Mouse (Mus musculus): ENCODE measurements around the gene 2200002J24Rik. TPM values are rescaled to one million over a fixed set of nuclear protein-coding genes. Genes with fewer than 3 reads are reported as not detected.

Gene 2200002J24Rik
- polyA plus RNA-seq, 1 experiment = 1.1 TPM

DNA sequence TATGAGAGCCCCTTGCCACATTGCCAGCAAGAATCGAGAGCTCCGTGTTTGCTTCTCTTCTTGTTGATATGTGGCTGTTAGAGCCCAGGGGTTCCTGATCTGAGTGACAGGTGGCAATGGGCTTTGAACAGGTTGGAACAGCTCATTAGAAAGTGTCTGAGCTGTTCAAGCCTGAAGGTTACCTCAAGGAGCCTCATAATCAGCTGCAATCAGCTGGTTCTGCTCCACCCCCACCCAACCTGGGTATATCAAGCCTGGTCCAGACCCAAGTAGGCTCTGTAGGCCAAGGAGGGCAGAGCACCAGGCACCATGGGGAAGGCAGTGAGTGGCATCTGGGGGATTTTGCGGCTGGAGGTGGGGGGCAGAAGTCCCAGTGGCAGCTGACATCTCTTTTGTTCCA is 13.2 kb downstream of the 2200002J24Rik start, which contains the start of gene Atp4a:
TSS of gene Atp4a (plus strand) at position 268 of the 400 bp plus-strand sequence.
- Histone ChIP-seq H3K36me3 (ENCODE audit: control insufficient read depth, insufficient read depth, low read length) (no peaks in the 10 kb centered on the region), H3K27me3 (ENCODE audit: control insufficient read depth, insufficient read depth, low read length) (no peaks in the 10 kb centered on the region), H3K4me3 (ENCODE audit: low read depth, low read length) (no peak within 1 kb of the TSS), H3K27ac (ENCODE audit: insufficient read depth, low read depth, low read length) (no peak within 1 kb of the TSS), H3K4me1 (ENCODE audit: control insufficient read depth, insufficient read depth, insufficient read length, low read length) (peaks cover 13% of the 10 kb centered on the region)
- no peak for TF ChIP-seq POLR2A (IDR thresholded peaks at IDR 0.05; ENCODE audit: low read depth, low read length)
- TF ChIP-seq CTCF (IDR thresholded peaks at IDR 0.05; ENCODE audit: extremely low read depth, insufficient read length, insufficient replicate concordance, low read depth, low read length) = no peak
- 89% methylated on average over 3 of the region's 3 CpGs for WGBS

DNA sequence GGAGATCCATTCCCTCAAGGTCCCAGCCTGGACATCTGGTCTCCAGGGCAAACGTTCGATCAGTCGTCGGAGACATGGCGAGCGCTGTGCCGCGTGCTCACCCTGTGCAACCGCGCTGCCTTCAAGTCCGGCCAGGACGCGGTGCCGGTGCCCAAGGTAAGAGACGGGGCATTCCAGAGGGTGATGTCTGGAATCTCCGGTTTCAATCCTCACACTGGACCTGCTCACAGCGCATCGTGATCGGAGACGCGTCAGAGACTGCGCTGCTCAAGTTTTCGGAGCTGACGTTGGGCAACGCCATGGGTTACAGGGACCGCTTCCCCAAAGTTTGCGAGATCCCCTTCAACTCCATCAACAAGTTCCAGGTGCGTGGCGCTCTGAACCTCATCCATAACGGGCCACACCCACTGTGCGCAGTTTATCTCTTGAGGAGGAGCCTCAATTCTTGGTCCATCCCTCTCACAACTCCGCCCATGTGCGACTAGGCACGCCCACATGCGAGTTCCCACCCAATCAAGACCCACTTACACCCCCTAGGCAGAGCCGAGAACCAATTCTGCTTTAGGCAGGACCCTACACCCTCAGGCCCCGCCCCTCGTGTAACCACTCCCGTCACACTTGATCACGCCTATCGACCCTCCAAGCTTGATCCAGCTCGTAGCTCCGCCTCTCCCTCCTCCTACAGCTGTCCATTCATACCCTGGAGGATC is 18.4 kb downstream of the 2200002J24Rik start:
- Histone ChIP-seq H3K4me1 (ENCODE audit: control insufficient read depth, insufficient read depth, insufficient read length, low read length) (peaks cover 10% of the 10 kb centered on the region), H3K27ac (ENCODE audit: insufficient read depth, low read depth, low read length) (no peak overlapping the region), H3K36me3 (ENCODE audit: control insufficient read depth, insufficient read depth, low read length) (no peaks in the 10 kb centered on the region), H3K4me3 (ENCODE audit: low read depth, low read length) (peak overlapping the region; percentile 56), H3K27me3 (ENCODE audit: control insufficient read depth, insufficient read depth, low read length) (no peaks in the 10 kb centered on the region)
- 3% methylated on average over 43 of the region's 43 CpGs for WGBS
- TF ChIP-seq CTCF (IDR thresholded peaks at IDR 0.05; ENCODE audit: extremely low read depth, insufficient read length, insufficient replicate concordance, low read depth, low read length) (no peak), POLR2A (IDR thresholded peaks at IDR 0.05; ENCODE audit: low read depth, low read length) (no peak)

DNA sequence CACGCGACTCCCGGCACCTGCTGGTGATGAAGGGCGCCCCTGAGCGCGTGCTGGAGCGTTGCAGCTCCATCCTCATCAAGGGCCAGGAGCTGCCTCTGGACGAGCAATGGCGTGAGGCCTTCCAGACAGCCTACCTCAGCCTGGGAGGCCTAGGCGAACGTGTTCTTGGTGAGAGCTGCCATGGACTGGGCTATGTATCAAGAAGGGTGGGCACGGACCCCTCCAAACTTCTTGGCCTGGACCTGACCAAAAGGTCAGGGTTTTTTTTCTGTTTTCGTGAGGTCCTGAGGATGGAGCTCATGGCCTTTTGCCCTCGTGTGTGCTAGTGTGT is 19.0 kb downstream of the 2200002J24Rik start:
- Histone ChIP-seq H3K27ac (ENCODE audit: insufficient read depth, low read depth, low read length) (no peak overlapping the region), H3K27me3 (ENCODE audit: control insufficient read depth, insufficient read depth, low read length) (no peaks in the 10 kb centered on the region), H3K4me3 (ENCODE audit: low read depth, low read length) (peak overlapping the region; percentile 56), H3K4me1 (ENCODE audit: control insufficient read depth, insufficient read depth, insufficient read length, low read length) (peaks cover 10% of the 10 kb centered on the region), H3K36me3 (ENCODE audit: control insufficient read depth, insufficient read depth, low read length) (no peaks in the 10 kb centered on the region)
- TF ChIP-seq POLR2A (IDR thresholded peaks at IDR 0.05; ENCODE audit: low read depth, low read length) (no peak), CTCF (IDR thresholded peaks at IDR 0.05; ENCODE audit: extremely low read depth, insufficient read length, insufficient replicate concordance, low read depth, low read length) (no peak)
- 16% methylated on average over 14 of the region's 14 CpGs for WGBS

DNA sequence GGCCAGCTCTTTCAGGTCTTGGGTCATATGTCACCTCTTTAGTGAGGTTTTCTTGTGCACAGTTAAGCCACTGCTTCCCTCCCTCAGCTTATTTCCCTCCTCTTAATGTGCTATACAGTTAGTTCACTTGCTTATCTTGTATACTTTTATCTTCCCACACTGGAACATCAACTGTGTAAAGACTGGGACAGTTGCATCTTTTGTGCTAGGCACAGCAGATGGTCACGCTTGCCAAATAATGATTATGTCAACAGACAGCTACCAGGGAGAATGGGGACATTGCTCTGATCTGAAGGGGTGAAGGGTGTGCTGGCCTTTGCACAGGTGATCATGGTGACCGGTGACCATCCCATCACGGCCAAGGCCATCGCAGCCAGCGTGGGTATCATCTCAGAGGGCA is 20.9 kb downstream of the 2200002J24Rik start:
- TF ChIP-seq POLR2A (IDR thresholded peaks at IDR 0.05; ENCODE audit: low read depth, low read length) (no peak), CTCF (IDR thresholded peaks at IDR 0.05; ENCODE audit: extremely low read depth, insufficient read length, insufficient replicate concordance, low read depth, low read length) (no peak)
- 92% methylated on average over 5 of the region's 5 CpGs for WGBS
- no peaks in the 10 kb centered on the region for H3K36me3 ChIP-seq (ENCODE audit: control insufficient read depth, insufficient read depth, low read length)
- H3K27me3 ChIP-seq (ENCODE audit: control insufficient read depth, insufficient read depth, low read length) = no peaks in the 10 kb centered on the region
- no peak overlapping the region for H3K4me3 ChIP-seq (ENCODE audit: low read depth, low read length)
- no peak overlapping the region for H3K27ac ChIP-seq (ENCODE audit: insufficient read depth, low read depth, low read length)
- peaks cover 12% of the 10 kb centered on the region for H3K4me1 ChIP-seq (ENCODE audit: control insufficient read depth, insufficient read depth, insufficient read length, low read length)

DNA sequence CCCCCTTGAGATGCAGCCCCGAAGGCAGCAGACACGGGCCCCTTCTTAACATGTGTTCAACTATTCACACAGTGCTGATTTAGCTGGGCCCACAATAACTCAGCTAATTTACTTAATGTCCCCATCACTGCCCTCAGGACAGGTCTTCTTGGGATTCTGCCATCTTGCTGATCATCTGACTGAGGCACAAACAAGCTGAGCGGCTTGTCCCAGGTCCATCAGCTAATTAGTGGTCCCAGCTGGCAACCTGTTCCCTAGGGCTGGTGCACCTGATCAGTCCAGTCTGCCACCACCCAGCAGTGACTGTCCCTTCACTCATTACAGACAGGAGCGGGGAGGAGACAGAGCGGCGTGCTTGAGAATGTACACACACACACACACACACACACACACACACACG is 22.6 kb downstream of the 2200002J24Rik start:
- H3K27me3 ChIP-seq (ENCODE audit: control insufficient read depth, insufficient read depth, low read length) = no peaks in the 10 kb centered on the region
- H3K4me1 ChIP-seq (ENCODE audit: control insufficient read depth, insufficient read depth, insufficient read length, low read length) = peaks cover 18% of the 10 kb centered on the region
- H3K36me3 ChIP-seq (ENCODE audit: control insufficient read depth, insufficient read depth, low read length) = no peaks in the 10 kb centered on the region
- no peak for TF ChIP-seq CTCF (IDR thresholded peaks at IDR 0.05; ENCODE audit: extremely low read depth, insufficient read length, insufficient replicate concordance, low read depth, low read length)
- TF ChIP-seq POLR2A (IDR thresholded peaks at IDR 0.05; ENCODE audit: low read depth, low read length) = no peak
- H3K27ac ChIP-seq (ENCODE audit: insufficient read depth, low read depth, low read length) = no peak overlapping the region
- 91% methylated on average over 7 of the region's 7 CpGs for WGBS
- H3K4me3 ChIP-seq (ENCODE audit: low read depth, low read length) = no peak overlapping the region

DNA sequence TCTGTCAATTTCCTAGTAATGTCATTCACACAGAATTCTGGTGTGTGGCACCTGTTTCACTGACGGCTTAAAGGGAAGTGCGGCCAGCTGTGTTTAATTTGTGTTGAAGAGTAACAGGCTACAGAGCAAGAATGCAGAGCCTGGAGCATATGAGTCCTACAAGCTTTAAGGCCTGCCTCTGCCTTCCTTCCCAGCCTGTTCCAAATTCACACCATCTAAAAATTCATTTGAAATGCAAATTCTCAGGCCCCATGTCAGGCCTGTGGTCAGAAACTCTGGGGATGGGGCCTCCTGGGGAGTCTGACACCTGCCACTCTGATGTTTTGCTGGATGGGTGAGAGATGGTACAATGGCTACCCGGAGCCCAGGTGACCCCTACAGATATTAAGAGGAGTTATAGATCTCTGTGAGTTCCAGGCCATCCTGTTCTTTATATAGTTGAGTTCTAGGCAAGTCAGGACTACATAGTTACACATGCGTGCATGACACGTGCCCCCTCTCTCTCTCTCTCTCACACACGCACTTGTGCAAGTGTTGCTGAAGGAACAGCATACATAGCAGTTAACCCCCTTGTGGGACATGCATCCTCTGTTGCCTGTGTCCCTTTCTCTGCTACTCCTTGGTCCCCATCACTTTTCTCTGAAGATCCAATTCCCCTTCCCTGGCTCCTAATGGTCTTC is 24.7 kb downstream of the 2200002J24Rik start:
- Histone ChIP-seq H3K4me3 (ENCODE audit: low read depth, low read length) (no peak overlapping the region), H3K27ac (ENCODE audit: insufficient read depth, low read depth, low read length) (no peak overlapping the region), H3K27me3 (ENCODE audit: control insufficient read depth, insufficient read depth, low read length) (no peaks in the 10 kb centered on the region), H3K4me1 (ENCODE audit: control insufficient read depth, insufficient read depth, insufficient read length, low read length) (peaks cover 12% of the 10 kb centered on the region), H3K36me3 (ENCODE audit: control insufficient read depth, insufficient read depth, low read length) (no peaks in the 10 kb centered on the region; the same call in 1 of the 2 replicates)
- WGBS = 57% methylated on average over 6 of the region's 6 CpGs
- TF ChIP-seq CTCF (IDR thresholded peaks at IDR 0.05; ENCODE audit: extremely low read depth, insufficient read length, insufficient replicate concordance, low read depth, low read length) (no peak), POLR2A (IDR thresholded peaks at IDR 0.05; ENCODE audit: low read depth, low read length) (no peak)

DNA sequence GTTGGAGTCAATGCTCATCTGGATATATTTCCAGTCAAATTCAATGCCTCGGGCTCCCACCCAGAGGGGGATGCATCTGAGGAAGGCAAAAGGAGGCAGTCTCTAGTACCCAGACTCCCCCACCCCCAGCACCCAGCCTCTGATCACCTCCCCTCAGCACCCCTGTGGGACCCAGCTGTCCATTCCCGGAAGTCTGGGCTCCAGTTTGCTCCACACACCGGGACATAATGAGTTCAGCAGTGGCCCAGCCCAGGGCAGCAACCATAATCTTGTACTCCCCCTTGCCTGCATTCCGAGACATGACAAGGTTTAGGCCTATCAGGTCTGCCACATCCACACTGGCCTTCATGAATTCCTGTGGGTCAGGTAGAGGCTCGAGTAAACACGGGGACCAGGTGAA is 29.5 kb downstream of the 2200002J24Rik start:
- H3K27me3 ChIP-seq (ENCODE audit: control insufficient read depth, insufficient read depth, low read length) = no peaks in the 10 kb centered on the region
- TF ChIP-seq CTCF (IDR thresholded peaks at IDR 0.05; ENCODE audit: extremely low read depth, insufficient read length, insufficient replicate concordance, low read depth, low read length) = no peak
- TF ChIP-seq POLR2A (IDR thresholded peaks at IDR 0.05; ENCODE audit: low read depth, low read length) = no peak
- 35% methylated on average over 6 of the region's 6 CpGs for WGBS
- no peaks in the 10 kb centered on the region; the same call in 1 of the 2 replicates for H3K36me3 ChIP-seq (ENCODE audit: control insufficient read depth, insufficient read depth, low read length)
- no peak overlapping the region for H3K27ac ChIP-seq (ENCODE audit: insufficient read depth, low read depth, low read length)
- peak overlapping the region; percentile 33 for H3K4me3 ChIP-seq (ENCODE audit: low read depth, low read length)
- peaks cover 17% of the 10 kb centered on the region for H3K4me1 ChIP-seq (ENCODE audit: control insufficient read depth, insufficient read depth, insufficient read length, low read length)

Data from small intestine, adult 2 months (tissue).